Mouse (Mus musculus): Measurements from ENCODE around the gene Sox15. TPM values are rescaled to one million over a fixed set of nuclear protein-coding genes. Genes with fewer than 3 reads are reported as not detected.
A peak's percentile ranks its signal among the peaks of the same experiment; 100 is the strongest.

Sox15 gene
- polyA plus RNA-seq, 1 experiment from 2014 or later = not detected

GRCm38 (mm10) chr11:69681314-69682208, 26.4 kb downstream of the Sox15 start, which contains the start of gene Senp3:
Senp3 (minus strand) TSS chr11:69682084.
- peak within 1 kb of the TSS; percentile 92 for H3K27ac ChIP-seq
- H3K27me3 ChIP-seq = no peaks in the 10 kb centered on the region
- peaks cover 51% of the 10 kb centered on the region for H3K4me1 ChIP-seq (replicated peaks)
- H3K4me3 ChIP-seq (replicated peaks) = peak within 1 kb of the TSS; percentile 90
- peak within 1 kb of the TSS; percentile 89 for H3K9ac ChIP-seq
- peak; percentile 96 for ATAC-seq (ENCODE audit: low read depth)
- peak; percentile 94 for DNase-seq
- H3K36me3 ChIP-seq = peaks cover 36% of the 10 kb centered on the region
- peak within 1 kb of the TSS; percentile 81 for H3K4me2 ChIP-seq
- H3K9me3 ChIP-seq (replicated peaks) = no peaks in the 10 kb centered on the region
- WGBS (ENCODE audit: insufficient replicate concordance) = under 1% methylated on average over 77 of the region's 80 CpGs

- peak overlapping the region; percentile 90 for H3K4me3 ChIP-seq (replicated peaks)
- H3K9me3 ChIP-seq (replicated peaks) = no peaks in the 10 kb centered on the region
- H3K27ac ChIP-seq = peak overlapping the region; percentile 92
- peak overlapping the region; percentile 81 for H3K4me2 ChIP-seq
- peak; percentile 19; the same call in 1 of the 2 replicates for ATAC-seq (ENCODE audit: low read depth)
- H3K36me3 ChIP-seq = peaks cover 28% of the 10 kb centered on the region
- no peaks in the 10 kb centered on the region for H3K27me3 ChIP-seq
- DNase-seq = no peak
- H3K9ac ChIP-seq = peak overlapping the region; percentile 89
- peaks cover 57% of the 10 kb centered on the region for H3K4me1 ChIP-seq (replicated peaks)
- WGBS (ENCODE audit: insufficient replicate concordance) = 24% methylated on average over 24 of the region's 24 CpGs
Observed at GRCm38 (mm10) chr11:69682209-69682839, 27.2 kb downstream of the Sox15 start.

- WGBS (ENCODE audit: insufficient replicate concordance) = 29% methylated on average over 12 of the region's 12 CpGs
- Histone ChIP-seq H3K4me1 (replicated peaks) (peaks cover 57% of the 10 kb centered on the region), H3K36me3 (peaks cover 22% of the 10 kb centered on the region), H3K27ac (peak overlapping the region; percentile 92), H3K4me2 (peak overlapping the region; percentile 81), H3K9ac (peak overlapping the region; percentile 39; the same call in 1 of the 2 replicates), H3K27me3 (no peaks in the 10 kb centered on the region), H3K4me3 (replicated peaks) (peak overlapping the region; percentile 90; the same call in 1 of the 2 replicates), H3K9me3 (replicated peaks) (no peaks in the 10 kb centered on the region)
- DNase-seq (peak; percentile 76), ATAC-seq (ENCODE audit: low read depth) (no peak)
Observed at GRCm38 (mm10) chr11:69682840-69683533, 27.9 kb downstream of the Sox15 start.

- Histone ChIP-seq H3K4me2 (no peak overlapping the region), H3K36me3 (peaks cover 16% of the 10 kb centered on the region), H3K9me3 (replicated peaks) (no peaks in the 10 kb centered on the region), H3K27ac (no peak overlapping the region), H3K4me3 (replicated peaks) (no peak overlapping the region), H3K4me1 (replicated peaks) (peaks cover 56% of the 10 kb centered on the region), H3K27me3 (no peaks in the 10 kb centered on the region), H3K9ac (no peak overlapping the region)
- WGBS (ENCODE audit: insufficient replicate concordance) = 64% methylated on average over 7 of the region's 7 CpGs
- ATAC-seq (ENCODE audit: low read depth) (no peak), DNase-seq (no peak)
Observed at GRCm38 (mm10) chr11:69683576-69683975, 28.5 kb downstream of the Sox15 start.

GRCm38 (mm10) chr11:69684128-69684745, 29.1 kb downstream of the Sox15 start:
- no peak overlapping the region for H3K27ac ChIP-seq
- 71% methylated on average over 12 of the region's 12 CpGs for WGBS (ENCODE audit: insufficient replicate concordance)
- peaks cover 12% of the 10 kb centered on the region for H3K36me3 ChIP-seq
- H3K4me2 ChIP-seq = no peak overlapping the region
- ATAC-seq (ENCODE audit: low read depth) (no peak), DNase-seq (no peak)
- H3K27me3 ChIP-seq = no peaks in the 10 kb centered on the region
- H3K4me1 ChIP-seq (replicated peaks) = peaks cover 50% of the 10 kb centered on the region
- no peak overlapping the region for H3K4me3 ChIP-seq (replicated peaks)
- no peak overlapping the region for H3K9ac ChIP-seq
- H3K9me3 ChIP-seq (replicated peaks) = no peaks in the 10 kb centered on the region

- Histone ChIP-seq H3K36me3 (peaks cover 6% of the 10 kb centered on the region), H3K9me3 (replicated peaks) (no peaks in the 10 kb centered on the region), H3K4me2 (no peak overlapping the region), H3K27me3 (no peaks in the 10 kb centered on the region), H3K4me1 (replicated peaks) (peaks cover 48% of the 10 kb centered on the region), H3K27ac (no peak overlapping the region), H3K4me3 (replicated peaks) (no peak overlapping the region), H3K9ac (no peak overlapping the region)
- ATAC-seq (ENCODE audit: low read depth) = no peak
- no peak for DNase-seq
- WGBS (ENCODE audit: insufficient replicate concordance) = 81% methylated on average over 6 of the region's 6 CpGs
Observed at GRCm38 (mm10) chr11:69684936-69685335, 29.8 kb downstream of the Sox15 start.

- H3K4me2 ChIP-seq = no peak within 1 kb of the TSS
- no peak within 1 kb of the TSS for H3K4me3 ChIP-seq (replicated peaks)
- H3K9ac ChIP-seq = 0 out of 2 replicates have a peak within 1 kb of the TSS, but pooled peaks have one; percentile 8
- H3K4me1 ChIP-seq (replicated peaks) = peaks cover 41% of the 10 kb centered on the region
- ATAC-seq (ENCODE audit: low read depth) = no peak
- no peaks in the 10 kb centered on the region for H3K9me3 ChIP-seq (replicated peaks)
- H3K27me3 ChIP-seq = no peaks in the 10 kb centered on the region
- DNase-seq = no peak
- WGBS (ENCODE audit: insufficient replicate concordance) = 64% methylated on average over 10 of the region's 10 CpGs
- peak within 1 kb of the TSS; percentile 21 for H3K27ac ChIP-seq
- H3K36me3 ChIP-seq = no peaks in the 10 kb centered on the region
Observed at GRCm38 (mm10) chr11:69685526-69686148, 30.5 kb downstream of the Sox15 start, which contains the start of gene Tnfsf13. Tnfsf13 (minus strand) TSS chr11:69685784.

GRCm38 (mm10) chr11:69686377-69686776, 31.3 kb downstream of the Sox15 start:
- H3K4me3 ChIP-seq (replicated peaks) = no peak overlapping the region
- no peak for ATAC-seq (ENCODE audit: low read depth)
- H3K27me3 ChIP-seq = no peaks in the 10 kb centered on the region
- H3K27ac ChIP-seq = peak overlapping the region; percentile 21; the same call in 1 of the 2 replicates
- no peaks in the 10 kb centered on the region for H3K9me3 ChIP-seq (replicated peaks)
- H3K36me3 ChIP-seq = no peaks in the 10 kb centered on the region
- H3K4me2 ChIP-seq = no peak overlapping the region
- 36% methylated on average over 4 of the region's 4 CpGs for WGBS (ENCODE audit: insufficient replicate concordance)
- no peak for DNase-seq
- no peak overlapping the region for H3K9ac ChIP-seq
- peaks cover 35% of the 10 kb centered on the region for H3K4me1 ChIP-seq (replicated peaks)

- ATAC-seq (ENCODE audit: low read depth) (no peak), DNase-seq (no peak)
- Histone ChIP-seq H3K9me3 (replicated peaks) (no peaks in the 10 kb centered on the region), H3K9ac (no peak overlapping the region), H3K4me3 (replicated peaks) (no peak overlapping the region), H3K4me1 (replicated peaks) (peaks cover 36% of the 10 kb centered on the region), H3K36me3 (no peaks in the 10 kb centered on the region), H3K27ac (peak overlapping the region; percentile 21; the same call in 1 of the 2 replicates), H3K27me3 (no peaks in the 10 kb centered on the region), H3K4me2 (no peak overlapping the region)
- WGBS (ENCODE audit: insufficient replicate concordance) = 66% methylated on average over 5 of the region's 5 CpGs
Observed at GRCm38 (mm10) chr11:69687061-69687460, 31.9 kb downstream of the Sox15 start.

GRCm38 (mm10) chr11:69689891-69690290, 34.8 kb downstream of the Sox15 start:
- Histone ChIP-seq H3K27ac (no peak overlapping the region), H3K4me1 (replicated peaks) (peaks cover 41% of the 10 kb centered on the region), H3K9me3 (replicated peaks) (no peaks in the 10 kb centered on the region), H3K36me3 (no peaks in the 10 kb centered on the region), H3K27me3 (peaks cover 4% of the 10 kb centered on the region; the same call in 1 of the 2 replicates), H3K4me3 (replicated peaks) (no peak overlapping the region), H3K4me2 (no peak overlapping the region), H3K9ac (no peak overlapping the region)
- DNase-seq = no peak
- ATAC-seq (ENCODE audit: low read depth) = no peak
- 97% methylated on average over 1 of the region's 1 CpGs for WGBS (ENCODE audit: insufficient replicate concordance)
